In genomic region chr10:117701034-117701829, GRCm38 (mm10) we compare ENCODE assay signal across 27 mouse cellular contexts. TPM values are rescaled to one million over a fixed set of nuclear protein-coding genes. Genes with fewer than 3 reads are reported as not detected.
"Had no signal": no experiment of that assay in that cellular context is flagged by ENCODE, and none has a peak within 500 bp of the region (broad histone marks: within the 10 kb centered on the region; RNA-seq: fewer than 3 reads in every experiment).

No protein-coding gene starts in this region.

- H3K9ac ChIP-seq: embryonic facial prominence, embryonic 12.5 days; embryonic facial prominence, embryonic 13.5 days; embryonic facial prominence, embryonic 15.5 days; forebrain, embryonic 12.5 days; forebrain, embryonic 13.5 days; forebrain, embryonic 15.5 days; forebrain, postnatal 0 days had no signal

- H3K4me1 ChIP-seq: embryonic facial prominence, embryonic 10.5 days; embryonic facial prominence, embryonic 12.5 days; embryonic facial prominence, embryonic 13.5 days; embryonic facial prominence, embryonic 15.5 days; forebrain, embryonic 10.5 days; forebrain, embryonic 12.5 days; forebrain, embryonic 13.5 days had no signal

- H3K4me3 ChIP-seq: embryonic facial prominence, embryonic 10.5 days; embryonic facial prominence, embryonic 12.5 days; embryonic facial prominence, embryonic 13.5 days; embryonic facial prominence, embryonic 15.5 days; erythroblast, embryonic 14.5 days; forebrain, embryonic 10.5 days; forebrain, embryonic 12.5 days; forebrain, embryonic 13.5 days; forebrain, embryonic 15.5 days; gastrocnemius, adult 2 months; heart, adult 2 months had no signal

- H3K27me3 ChIP-seq: embryonic facial prominence, embryonic 12.5 days; embryonic facial prominence, embryonic 13.5 days; embryonic facial prominence, embryonic 15.5 days; forebrain, embryonic 12.5 days; forebrain, embryonic 13.5 days; forebrain, embryonic 15.5 days had no signal

- H3K9me3 ChIP-seq: embryonic facial prominence, embryonic 10.5 days; embryonic facial prominence, embryonic 12.5 days; embryonic facial prominence, embryonic 13.5 days; embryonic facial prominence, embryonic 15.5 days; forebrain, embryonic 10.5 days; forebrain, embryonic 12.5 days; forebrain, embryonic 13.5 days; forebrain, embryonic 15.5 days had no signal

- DNase-seq: cerebellum, adult 8-10 months; cerebellum, adult 9-10 months; cerebellum, adult 9-11 months; cerebellum, postnatal 10 days; cerebellum, postnatal 14 days; cerebellum, postnatal 25 days; cerebellum, postnatal 36 days; embryo, embryonic 11 days; forebrain, postnatal 0 days; gastrocnemius, adult 2 months; gastrocnemius, postnatal 10 days; gastrocnemius, postnatal 14 days; gastrocnemius, postnatal 25 days; gastrocnemius, postnatal 36 days; heart, adult 18-20 months; heart, adult 2 months had no signal

- ATAC-seq: forebrain, embryonic 13.5 days; forebrain, embryonic 14.5 days; forebrain, embryonic 15.5 days; forebrain, embryonic 16.5 days; forebrain, postnatal 0 days had no signal

- H3K4me2 ChIP-seq: embryonic facial prominence, embryonic 12.5 days; embryonic facial prominence, embryonic 13.5 days; embryonic facial prominence, embryonic 15.5 days; forebrain, embryonic 12.5 days; forebrain, embryonic 13.5 days; forebrain, embryonic 15.5 days had no signal

- H3K27ac ChIP-seq: embryonic facial prominence, embryonic 10.5 days; embryonic facial prominence, embryonic 12.5 days; embryonic facial prominence, embryonic 13.5 days; embryonic facial prominence, embryonic 15.5 days; forebrain, embryonic 10.5 days; forebrain, embryonic 12.5 days; forebrain, embryonic 13.5 days; forebrain, embryonic 15.5 days; gastrocnemius, adult 2 months; heart, adult 2 months had no signal

RNA-seq across cellular contexts. Expression of gene Slc35e3, which starts 44.9 kb away (rescaled TPM):
- polyA plus RNA-seq: erythroblast, embryonic 14.5 days had no signal
